Mouse (Mus musculus): ENCODE results near the gene Ccdc154.

Ccdc154 gene

DNA sequence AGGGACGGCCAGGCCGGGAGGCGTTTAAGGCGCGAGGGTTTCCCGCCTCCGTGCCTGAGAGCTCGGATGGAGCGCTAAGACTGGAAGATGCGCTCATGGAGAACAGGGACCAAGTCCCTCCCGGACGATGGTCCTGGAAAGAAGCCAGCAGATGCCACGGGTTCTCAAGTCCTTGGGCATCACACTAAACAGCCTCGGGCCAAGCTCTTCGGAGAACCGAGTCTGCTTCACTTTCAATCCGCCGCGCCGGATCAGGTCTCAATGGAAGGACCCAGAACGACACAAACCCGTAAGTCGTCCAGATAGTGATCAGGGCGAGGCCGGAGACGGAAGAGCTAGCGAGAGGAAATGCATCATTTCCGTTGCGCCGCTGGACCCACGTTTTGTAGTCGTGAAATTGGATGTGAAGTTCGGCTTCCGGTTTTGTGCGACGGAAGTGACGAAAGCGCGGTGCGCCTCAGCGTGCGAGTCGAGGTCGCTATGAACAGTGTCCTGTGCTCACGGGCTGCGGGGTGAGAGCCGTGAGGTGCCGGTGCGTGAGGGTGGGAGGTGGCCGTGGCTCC, 21.9 kb downstream of the Ccdc154 start, which contains the start of gene BC003965:
TSS of gene BC003965 (plus strand) at position 426 of the 563 bp plus-strand sequence.
- DNase-seq (ENCODE audit: low spot score) = peak; percentile 92

DNA sequence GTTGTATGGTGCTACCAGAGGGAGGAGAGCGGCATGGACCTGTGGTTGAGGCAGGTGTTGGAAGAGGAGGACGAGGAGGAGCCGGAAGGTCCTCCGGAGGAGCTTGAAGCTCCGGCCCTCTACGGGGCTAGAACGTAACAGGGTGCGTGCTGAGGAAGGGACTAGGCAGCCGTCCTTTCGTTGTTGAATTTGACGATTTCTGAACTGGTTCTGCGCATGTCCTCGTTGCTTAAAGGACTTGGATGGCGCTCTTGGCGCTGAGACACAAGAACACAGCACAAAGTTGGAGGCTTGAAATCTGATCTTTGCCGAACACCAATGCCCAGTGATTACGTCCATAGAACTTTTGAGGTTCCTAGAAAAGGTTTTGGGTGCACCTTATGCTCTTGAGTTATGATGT, 22.7 kb downstream of the Ccdc154 start:
- no peak for DNase-seq (ENCODE audit: low spot score)

DNA sequence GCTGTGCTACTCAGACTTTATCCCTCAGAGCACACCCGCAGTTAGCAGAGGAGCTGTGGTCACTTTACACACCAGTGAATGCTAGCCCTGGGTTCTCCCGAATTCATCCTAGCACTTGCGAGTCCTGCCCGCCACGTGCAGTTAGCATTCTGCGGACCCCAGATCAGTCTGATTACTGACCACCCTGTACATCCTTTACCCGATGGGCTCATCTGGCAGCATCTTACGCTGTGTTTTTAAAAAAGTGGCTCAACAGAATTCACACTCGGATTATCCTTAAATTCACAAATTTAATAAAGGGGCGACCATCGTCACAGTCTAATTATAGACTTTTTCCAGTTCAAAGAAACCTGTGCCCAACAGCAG, 25.5 kb downstream of the Ccdc154 start:
- DNase-seq (ENCODE audit: low spot score) = no peak

DNA sequence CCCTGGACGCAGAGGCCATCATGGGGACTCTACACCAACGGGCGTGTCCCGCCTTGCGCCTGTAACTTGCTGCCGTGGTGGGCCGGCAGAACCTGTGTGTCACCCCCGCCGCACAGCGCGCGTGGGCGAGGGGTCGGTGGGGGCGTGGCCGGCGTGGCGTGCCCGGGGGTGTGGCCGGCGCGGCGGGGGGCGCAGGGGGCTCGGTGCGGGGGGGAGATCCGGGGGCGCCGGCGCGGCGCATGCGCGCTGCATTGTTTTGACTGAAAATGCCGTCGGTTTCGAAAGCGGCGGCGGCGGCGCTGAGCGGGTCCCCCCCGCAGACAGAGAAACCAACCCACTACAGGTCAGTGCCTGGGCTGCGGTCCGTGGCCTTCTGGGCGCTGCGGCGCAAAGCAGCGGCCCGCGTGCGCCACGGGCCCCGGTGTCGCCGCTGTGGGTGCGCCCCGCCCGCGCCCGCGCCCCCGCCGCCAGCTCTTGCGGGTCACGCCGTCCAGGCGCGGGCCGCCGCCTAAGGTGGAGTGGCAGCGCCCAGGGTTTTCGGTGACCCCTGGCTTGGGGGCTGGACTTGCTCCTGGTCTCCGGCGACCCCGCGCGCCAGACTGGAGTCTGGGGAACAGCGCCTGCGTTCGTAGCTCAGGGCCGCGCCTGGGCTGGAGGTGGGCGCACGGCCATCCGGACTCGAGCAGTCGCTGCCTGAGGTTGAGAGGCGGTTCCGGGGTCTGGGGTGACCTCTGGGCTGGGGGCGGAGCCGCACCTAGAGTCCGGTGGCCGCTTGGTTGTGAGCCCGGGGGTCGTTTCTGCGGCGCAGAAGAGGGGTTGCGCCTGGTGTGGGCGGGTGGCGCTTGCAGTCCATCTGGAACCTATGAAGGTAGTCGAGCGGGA, 26.1 kb downstream of the Ccdc154 start, which contains the start of gene Unkl:
TSS of gene Unkl (plus strand) at position 248 of the 882 bp plus-strand sequence.
- peak; percentile 23 for DNase-seq (ENCODE audit: low spot score)

DNA sequence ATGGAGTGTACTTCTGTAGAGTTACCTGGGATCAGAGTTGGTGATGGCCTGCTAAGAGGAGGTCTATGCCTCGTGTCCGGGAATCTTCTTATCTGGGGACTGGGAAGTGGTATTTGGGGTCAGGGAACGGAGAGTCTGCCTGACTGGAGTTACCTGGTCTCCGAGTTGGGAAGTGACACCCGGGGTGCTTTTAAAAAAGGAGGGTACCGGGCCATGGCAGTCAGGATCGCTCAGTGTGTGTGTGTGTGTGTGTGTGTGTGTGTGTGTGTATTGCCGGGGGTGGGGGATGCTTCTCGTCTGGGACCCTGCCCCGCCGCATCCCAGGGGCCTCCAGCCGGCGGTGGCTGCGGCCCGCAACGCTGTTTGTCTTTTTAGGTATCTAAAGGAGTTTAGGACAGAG, 26.8 kb downstream of the Ccdc154 start:
- DNase-seq (ENCODE audit: low spot score) = no peak

DNA sequence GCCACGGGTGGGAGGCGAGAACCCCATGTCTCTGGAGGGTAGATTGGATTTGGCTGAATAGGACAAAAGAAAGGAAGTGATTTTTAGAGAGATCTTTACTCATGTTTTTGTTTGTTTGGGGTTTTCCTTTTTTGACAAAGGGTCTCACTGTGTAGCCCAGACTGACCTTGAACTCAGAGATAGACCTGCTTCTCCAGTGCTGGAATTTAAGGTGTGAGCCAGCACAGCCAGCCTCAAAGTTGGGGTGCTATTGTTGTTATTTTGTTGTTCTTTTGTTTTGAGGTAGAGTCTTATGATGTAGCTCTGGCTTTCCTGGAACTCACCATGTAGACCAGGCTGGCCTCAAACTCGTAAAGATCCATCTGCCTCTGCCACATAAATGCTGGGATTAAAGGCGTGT, 40.1 kb downstream of the Ccdc154 start:
- DNase-seq (ENCODE audit: low spot score) = no peak

DNA sequence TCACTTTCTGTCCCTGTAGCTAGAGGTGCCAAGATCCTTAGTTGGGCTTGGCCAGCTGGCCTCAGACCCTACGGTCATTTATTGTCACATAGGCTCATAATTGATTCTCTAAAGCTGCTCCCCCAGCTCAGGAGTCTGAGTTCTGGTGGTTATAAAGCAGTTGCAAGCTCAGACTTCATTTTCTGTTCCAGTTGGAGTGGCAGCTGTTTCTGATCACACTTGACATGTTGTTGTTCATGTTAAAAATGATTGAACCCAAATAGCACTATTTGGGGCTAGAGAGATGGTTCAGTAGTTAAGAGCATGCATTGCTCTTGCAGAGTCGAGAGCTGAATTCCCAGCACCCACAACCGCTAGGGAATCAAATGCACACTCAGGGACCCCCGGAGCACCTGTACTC, 47.7 kb downstream of the Ccdc154 start:
- no peak for DNase-seq (ENCODE audit: low spot score)

DNA sequence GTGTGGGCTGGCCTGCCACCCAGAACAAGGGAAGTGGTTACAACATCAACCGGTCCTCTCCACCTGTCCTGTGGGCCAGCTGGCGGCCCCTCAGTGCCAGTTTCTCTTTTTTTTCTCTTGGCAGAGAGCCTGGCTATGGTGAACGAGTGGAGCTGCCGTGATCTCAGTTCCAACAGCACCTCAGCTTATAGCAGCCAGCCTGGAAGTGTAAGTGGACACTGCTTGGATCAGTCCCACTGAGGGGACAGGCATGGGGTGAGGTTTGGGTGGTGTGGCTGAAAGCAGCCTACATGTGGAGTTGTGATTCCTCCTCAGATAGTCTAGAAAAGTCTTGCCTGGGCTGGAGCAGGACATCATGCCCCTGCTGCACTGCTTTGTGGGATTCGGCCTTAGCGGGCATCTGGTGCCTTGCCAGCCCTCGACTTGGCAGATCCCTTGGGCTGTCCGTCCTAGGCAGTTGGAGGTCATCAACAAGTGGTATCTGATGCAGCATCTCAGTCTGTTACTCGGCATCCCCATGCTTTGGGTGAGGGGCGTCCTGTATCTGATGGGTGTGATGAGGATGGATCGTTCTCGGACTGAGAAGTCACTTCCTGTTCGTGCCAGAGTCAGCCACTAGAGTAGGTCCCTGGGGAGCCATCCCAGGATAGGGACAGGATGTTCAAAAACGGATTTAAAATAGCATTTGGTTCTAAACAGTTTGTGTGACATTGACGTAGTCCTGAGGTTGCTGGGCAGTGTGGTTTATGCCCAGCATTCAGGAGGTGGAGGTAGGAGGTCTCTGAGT, 48.6 kb downstream of the Ccdc154 start:
- DNase-seq (ENCODE audit: low spot score) = no peak

DNA sequence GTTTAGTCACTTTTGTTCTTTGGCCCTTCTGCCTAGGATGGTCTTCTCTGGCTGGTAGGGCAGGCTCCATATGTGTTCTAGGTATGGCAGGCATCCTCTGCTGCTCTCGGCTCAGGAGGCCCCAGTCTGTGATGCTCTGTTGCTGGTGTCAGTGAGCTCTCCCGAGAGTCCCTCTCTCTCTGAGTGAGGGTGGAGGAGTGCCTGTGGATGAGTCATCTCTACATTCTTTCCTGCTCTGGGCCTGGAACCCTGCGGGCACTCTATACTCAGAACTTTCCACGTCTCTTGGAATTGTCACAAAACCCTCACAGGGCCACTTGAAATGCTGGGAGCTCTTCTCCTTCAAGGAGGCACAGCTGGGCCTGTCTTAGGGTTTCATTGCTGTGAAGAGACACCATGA, 49.4 kb downstream of the Ccdc154 start:
- DNase-seq (ENCODE audit: low spot score) = no peak

DNA sequence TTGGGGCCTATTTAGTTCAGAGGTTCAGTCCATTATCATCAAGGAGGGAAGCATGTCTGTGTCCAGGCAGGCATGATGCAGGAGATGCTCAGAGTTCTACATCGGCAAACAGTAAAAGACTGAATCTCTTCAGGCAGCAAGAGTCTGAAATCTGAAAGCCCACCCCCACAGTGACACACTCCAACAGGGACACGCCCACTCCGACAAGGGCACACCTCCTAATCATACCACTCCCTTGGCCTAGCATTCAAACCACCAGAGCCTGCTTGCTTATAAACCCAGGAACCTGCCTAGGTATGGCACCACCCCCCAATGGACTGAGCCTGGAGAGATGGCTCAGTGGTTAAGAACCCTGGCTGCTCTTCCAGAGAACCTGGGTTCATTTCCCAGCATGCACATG, 53.2 kb downstream of the Ccdc154 start:
- no peak for DNase-seq (ENCODE audit: low spot score)

DNA sequence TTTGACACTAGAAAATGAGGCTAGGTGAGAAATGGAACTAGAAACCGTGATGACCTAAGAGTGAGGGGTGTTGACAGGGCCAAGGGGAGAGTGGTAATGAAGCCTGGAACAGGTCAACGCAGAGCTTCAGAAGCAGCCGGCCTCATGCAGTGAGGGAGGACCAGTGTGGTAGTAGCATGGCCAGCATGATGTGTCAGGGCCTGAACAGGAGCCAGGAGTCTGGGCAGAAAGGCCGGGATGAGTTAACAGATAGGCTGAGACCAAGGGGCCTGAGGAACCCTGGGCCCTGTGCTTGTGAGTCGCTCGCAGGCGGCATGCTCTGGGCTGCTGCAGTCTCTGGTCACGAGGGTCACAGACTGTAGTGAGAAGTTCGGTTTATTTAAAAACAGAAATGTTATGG, 56.7 kb downstream of the Ccdc154 start:
- DNase-seq (ENCODE audit: low spot score) = no peak

DNA sequence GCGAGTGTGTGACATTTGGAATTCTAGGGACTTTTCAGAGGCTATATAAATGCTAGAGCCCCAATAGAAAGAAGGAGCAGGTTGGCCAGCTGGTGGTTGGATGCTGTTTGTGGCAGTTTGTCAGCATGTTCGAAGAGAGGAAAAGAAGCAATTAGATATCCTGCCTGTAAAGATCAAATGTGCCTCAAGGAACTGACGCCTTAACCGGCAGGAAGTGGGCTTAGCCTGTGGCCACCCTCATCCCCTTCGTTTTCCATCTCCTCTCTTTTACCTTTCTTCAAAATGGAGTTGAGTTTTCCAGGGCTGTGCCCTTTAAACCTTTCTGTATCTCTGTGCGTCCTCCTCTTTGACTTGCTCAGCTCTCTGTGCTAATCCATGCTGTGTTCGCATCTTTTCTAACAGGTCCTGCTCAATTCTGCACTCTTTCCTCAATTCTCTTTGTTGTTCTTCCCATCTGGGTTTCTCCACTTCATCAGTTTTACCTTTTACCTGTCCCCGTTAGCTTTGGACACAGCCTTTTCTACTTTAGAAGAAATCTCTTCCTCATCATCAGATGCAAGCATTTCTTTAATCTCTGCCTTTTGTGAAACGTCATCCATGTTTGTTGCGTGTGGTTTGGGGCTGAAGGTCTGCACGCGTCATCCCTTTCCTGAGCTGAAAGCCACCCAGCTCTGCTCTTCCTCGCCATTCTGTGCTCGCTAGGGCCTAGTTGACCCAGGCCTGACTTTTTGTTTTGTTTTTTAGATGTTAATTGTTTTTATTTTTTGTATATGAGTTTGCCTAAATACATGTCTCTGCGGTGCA, 57.4 kb downstream of the Ccdc154 start:
- DNase-seq (ENCODE audit: low spot score) = no peak

DNA sequence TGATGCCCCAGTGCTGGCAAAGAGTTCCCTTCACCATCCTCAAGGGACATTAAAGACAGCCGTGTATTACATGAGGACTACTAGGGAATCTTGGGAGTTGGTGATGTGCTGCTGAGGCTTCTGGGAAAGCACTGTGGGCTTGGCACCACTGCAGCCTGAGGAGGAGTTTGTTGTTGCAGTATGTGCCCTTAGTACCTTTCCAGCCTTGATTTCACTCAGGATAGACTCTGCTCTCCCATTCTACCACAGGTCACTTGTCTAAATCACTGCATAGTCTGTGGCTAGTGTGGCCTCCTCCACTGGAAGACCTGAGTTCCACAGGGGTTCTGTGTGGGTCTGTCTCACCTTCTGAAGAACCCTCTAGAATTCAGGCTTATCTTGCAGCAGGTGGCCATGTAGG, 58.5 kb downstream of the Ccdc154 start:
- DNase-seq (ENCODE audit: low spot score) = no peak
